Mouse (Mus musculus) left cerebral cortex, postnatal 10 days (tissue): ENCODE data around the gene Pole4. TPM values are rescaled to one million over a fixed set of nuclear protein-coding genes. Genes with fewer than 3 reads are reported as not detected.
A peak's percentile ranks its signal among the peaks of the same experiment; 100 is the strongest.
"Not testable (repeated sequence)": the region's sequence is repeated elsewhere in the genome, so short reads cannot be mapped to it uniquely, and the experiment has no call there.

Source experiments
- DNase-seq, 2 experiments: peaks; one replicate each; pipeline ENCODE4 v3.0.0; 2021 to 2022; ENCODE audit warnings: low spot score in 2 of 2, mixed read lengths in 1 of 2; ENCODE audit errors: extremely low spot score in 1 of 2
- intact Hi-C: fragments of 180-260 bp; cut with DNase I; formaldehyde crosslinking; loops from one replicate; pipeline ENCODE4 v1.15.1; 2025
- total RNA-seq, 2 experiments: library from RNA; stranded (reverse); gene quantifications; 2 replicates each; pipeline ENCODE4 v1.2.3; 2021

Pole4 gene
- total RNA-seq, 2 experiments from 2014 or later = 47.6 to 53.1 TPM

DNA sequence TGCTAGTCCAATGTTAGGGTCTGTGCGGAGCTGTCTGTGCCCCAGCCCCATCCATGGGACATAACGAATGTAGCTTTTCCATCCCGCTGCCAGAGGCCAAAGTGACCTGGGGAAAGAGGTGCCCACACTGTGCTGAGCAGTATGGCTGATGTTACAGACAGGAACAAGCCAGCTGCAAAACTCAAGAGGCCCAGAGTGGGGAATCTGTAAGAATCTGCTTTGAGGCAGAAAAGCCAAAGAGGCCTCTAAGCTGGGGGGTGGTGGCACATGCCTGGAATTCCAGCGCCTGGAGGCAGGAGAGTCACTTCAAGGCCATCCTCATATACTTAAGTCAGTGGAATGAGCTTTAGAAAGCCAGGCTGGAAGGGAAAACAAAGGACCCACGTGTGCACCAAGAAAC lies 18.2 kb upstream of the Pole4 start:
- DNase-seq = peak in 1 of 2 experiments; percentile 35
- intact Hi-C loops = no loop called here

- no peak for DNase-seq
- intact Hi-C loops = no loop called here
Observed at GRCm38 (mm10) chr6:82716126-82716525, 11.0 kb upstream of the Pole4 start.

- no peak for DNase-seq
- intact Hi-C loops = no loop called here
Observed at GRCm38 (mm10) chr6:82715653-82716052, 10.5 kb upstream of the Pole4 start.

- intact Hi-C loops = no loop called here
- no peak for DNase-seq
Observed at GRCm38 (mm10) chr6:82715253-82715652, 10.1 kb upstream of the Pole4 start.

GRCm38 (mm10) chr6:82714841-82715240 lies 9.7 kb upstream of the Pole4 start:
- intact Hi-C loops = no loop called here
- no peak for DNase-seq

- intact Hi-C loops = no loop called here
Observed at GRCm38 (mm10) chr6:82714243-82714642, 9.1 kb upstream of the Pole4 start.

DNA sequence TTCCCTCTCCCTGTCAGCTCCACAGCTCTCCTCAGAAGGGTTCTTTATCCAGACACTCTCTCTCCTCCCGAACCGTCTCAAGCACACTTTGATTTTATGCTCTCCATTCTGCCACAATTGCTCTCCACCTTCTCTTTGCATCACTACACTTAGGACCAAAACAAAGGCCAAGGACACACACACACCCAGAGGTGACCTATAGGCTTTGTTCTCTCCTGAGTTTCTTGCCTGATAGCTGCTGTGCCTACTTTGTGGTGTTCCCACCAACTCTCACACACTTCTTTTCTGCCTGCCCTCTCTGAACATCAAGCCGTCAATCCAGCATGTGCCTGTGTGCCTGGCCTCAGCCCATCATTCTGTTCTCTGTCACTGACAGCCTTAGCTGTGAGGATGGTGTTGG lies 2.6 kb upstream of the Pole4 start:
- no peak for DNase-seq
- intact Hi-C loops = loop anchor here (10.0 kb wide), 2 partner anchors 413 to 593 kb away; no protein-coding TSS in a partner anchor

More at GRCm38 (mm10) chr6:82714243-82714642, 9.1 kb upstream of the Pole4 start:
- peak; percentile 54 to 72 for DNase-seq

- intact Hi-C loops = loop anchor here (10.0 kb wide), 2 partner anchors 412 to 592 kb away; no protein-coding TSS in a partner anchor
- no peak for DNase-seq
Observed at GRCm38 (mm10) chr6:82707241-82707640, 2.1 kb upstream of the Pole4 start.

- no peak for DNase-seq
- intact Hi-C loops = loop anchor here (2.0 to 10.0 kb wide), 3 partner anchors 409 to 727 kb away; no protein-coding TSS in a partner anchor
Observed at GRCm38 (mm10) chr6:82703710-82704109, 1.5 kb downstream of the Pole4 start.

DNA sequence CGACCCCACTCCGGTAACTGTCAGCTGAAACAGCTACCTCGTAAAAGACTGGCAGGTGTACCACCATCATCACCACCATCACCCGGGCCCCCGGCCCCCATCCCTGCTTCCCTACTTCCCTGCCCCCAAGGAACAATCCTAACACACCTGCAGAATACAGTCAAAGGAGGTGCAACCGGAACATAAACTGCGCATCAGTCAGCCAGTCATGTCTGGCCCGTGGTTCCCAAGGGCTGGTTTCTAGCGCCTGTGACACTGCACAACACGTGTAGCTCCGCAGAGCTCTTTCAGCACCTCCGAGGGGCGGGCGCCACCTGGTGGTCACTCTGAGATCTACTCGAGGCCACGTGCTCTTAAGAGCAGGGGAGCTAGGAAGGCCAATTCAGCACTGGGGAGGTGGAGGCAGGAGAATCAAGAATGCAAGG lies 2.6 kb downstream of the Pole4 start:
- intact Hi-C loops = loop anchor here (2.0 to 10.0 kb wide), 3 partner anchors 408 to 726 kb away; no protein-coding TSS in a partner anchor
- DNase-seq = peak; percentile 73 to 90

- no peak for DNase-seq
- intact Hi-C loops = loop anchor here (10.0 kb wide), 2 partner anchors 406 to 586 kb away; no protein-coding TSS in a partner anchor
Observed at GRCm38 (mm10) chr6:82701296-82701695, 3.9 kb downstream of the Pole4 start.

DNA sequence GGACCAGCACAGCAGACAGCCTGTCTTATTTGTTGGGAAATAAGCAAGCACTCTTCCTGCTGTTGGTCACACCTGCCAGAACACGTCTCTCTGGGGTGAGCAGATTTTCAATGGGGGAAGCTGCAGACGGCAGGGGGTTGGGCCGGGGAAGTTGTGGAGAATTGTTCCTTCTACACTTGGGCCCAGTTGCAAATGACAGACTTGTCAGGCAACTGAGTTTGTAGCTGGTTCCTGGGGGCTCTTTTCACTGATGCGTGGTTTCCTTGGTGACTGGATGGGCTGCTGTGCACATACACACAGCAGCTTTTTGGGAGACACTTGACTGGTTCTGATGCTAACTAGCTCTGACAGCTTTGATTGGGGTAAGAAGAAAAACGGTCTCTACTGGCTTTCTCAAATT lies 5.3 kb downstream of the Pole4 start:
- intact Hi-C loops = loop anchor here (10.0 kb wide), 2 partner anchors 405 to 585 kb away; no protein-coding TSS in a partner anchor
- no peak for DNase-seq

DNA sequence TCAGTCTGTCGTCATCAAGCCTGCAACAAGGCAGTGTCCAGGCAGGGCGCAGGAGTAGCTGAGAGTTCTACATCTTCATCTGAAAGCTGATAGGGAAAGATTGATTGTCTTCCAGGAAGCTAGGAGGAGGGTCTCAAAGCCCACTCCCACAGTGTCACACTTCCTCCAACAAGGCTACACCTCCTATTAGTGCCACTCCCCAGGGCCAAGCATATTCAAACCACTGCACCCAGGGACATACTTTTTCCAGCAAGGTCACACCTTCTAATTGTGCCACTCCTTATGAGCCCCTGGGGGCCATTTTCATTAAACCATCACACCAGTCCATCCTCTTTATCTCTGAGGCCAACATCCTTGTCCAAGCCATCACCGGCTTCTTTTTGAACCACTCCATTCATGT lies 8.4 kb downstream of the Pole4 start:
- no peak for DNase-seq
- intact Hi-C loops = no loop called here

- intact Hi-C loops = no loop called here
- peak in 1 of 2 experiments; percentile 54 for DNase-seq
Observed at GRCm38 (mm10) chr6:82694668-82695067, 10.5 kb downstream of the Pole4 start.

DNA sequence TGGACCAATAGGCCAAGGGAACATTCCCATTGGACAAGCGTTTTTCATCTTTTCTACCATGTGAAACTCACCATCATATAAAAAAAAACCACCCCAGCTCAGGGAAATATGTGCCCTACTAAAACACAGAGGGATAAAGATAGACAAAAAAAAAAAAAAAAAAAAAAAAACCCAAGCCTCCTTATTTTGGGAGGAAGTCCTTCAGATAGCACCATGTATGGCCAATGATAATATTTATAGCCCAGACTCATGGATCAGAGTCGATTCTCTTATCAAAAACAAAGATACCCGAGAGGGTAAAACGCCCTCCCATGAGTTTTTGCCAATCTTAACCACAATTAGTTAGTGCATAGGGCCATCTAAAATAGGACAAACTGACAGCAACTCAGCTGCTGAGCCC lies 15.7 kb downstream of the Pole4 start:
- DNase-seq = no peak
- intact Hi-C loops = no loop called here

DNA sequence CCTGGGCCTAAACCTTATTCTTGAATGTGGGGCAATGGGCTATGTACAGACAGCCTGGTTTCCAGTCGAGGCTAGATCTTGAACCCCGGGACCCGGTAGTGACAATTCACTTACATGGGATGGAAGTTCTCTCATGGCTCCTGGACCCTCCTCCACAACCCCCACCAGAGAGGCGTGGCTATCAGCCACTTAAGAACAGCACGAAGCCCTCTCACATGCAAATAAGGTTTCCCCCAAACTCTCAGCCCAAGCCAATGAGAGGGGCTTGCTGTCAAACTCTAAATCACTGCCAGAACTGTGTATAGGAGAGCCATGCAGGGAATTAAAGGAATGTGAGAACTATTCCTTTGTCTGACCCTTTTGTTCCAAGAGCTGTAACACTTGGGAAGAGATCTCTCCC lies 16.6 kb downstream of the Pole4 start:
- intact Hi-C loops = not testable (repeated sequence)

DNA sequence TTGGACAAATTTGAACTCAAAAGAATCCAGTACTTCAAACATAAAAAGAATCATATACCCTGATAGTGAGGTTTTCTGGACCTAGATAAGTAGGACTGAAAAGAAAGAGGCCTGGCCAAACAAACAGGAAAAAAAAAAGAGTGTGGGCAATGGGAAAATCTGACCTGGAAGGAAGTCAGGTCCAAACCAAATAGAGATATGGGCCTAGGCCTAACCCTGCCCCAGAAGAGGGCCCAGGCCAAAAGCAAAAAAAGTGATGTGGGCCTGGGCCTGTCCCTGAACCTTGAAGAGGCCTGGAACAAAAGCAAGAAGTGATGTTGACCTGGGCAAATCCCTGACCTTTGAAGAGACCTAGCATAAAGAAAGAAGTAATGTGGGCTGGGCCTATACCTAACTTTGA lies 21.0 kb downstream of the Pole4 start:
- intact Hi-C loops = no loop called here
- no peak for DNase-seq

More for the DNA sequence above, 16.6 kb downstream of the Pole4 start:
- DNase-seq = not testable (repeated sequence)

GRCm38 (mm10) chr6:82679286-82679685 lies 25.9 kb downstream of the Pole4 start:
- intact Hi-C loops, DNase-seq: not testable (repeated sequence)

DNA sequence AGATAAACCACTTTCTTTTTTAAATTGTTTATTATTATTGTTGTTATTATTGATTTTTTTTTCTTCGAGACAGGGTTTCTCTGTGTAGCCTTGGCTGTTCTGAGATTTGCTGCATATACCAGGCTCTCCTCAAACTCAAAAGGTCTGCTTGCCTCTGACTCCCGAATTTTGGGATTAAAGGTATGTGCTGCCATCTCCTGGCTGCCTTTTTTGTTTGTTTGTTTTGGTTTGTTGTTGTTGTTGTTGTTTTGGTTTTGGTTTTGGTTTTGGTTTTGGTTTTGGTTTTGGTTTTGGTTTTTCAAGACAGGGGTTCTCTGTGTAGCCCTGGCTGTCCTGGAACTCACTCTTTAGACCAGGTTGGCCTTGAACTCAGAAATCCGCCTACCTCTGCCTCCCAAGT lies 27.5 kb downstream of the Pole4 start:
- DNase-seq, intact Hi-C loops: not testable (repeated sequence)

DNA sequence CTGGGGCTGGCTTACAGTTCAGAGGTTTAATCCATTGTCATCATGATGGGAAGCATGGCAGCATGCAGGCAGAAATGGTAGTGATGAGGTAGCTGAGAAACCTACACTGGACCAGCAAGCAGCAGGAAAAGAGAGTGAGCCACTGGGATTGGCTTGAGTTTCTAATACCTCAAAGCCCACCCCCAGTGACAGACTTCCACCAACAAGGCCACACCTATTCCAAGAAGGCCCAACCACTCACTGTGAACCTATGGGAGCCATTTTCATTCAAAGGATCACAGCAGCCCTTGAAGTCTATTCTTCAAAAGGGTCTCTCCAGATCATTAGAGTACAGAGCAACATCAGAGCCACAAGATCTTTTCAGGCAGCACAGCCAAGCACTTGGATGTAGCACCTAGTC lies 38.7 kb downstream of the Pole4 start:
- no peak for DNase-seq
- intact Hi-C loops = no loop called here

GRCm38 (mm10) chr6:82653169-82653525 lies 52.0 kb downstream of the Pole4 start:
- intact Hi-C loops = no loop called here
- DNase-seq = no peak
